Mouse (Mus musculus) ES-Bruce4 (cell line): Measurements from ENCODE around the gene Prps1l1.

Experiments
- CTCF ChIP-seq: IDR thresholded peaks from one replicate; pipeline ENCODE4 v1.8.1; 2011; ENCODE audit warnings: low read depth, low read length
- EP300 ChIP-seq: IDR thresholded peaks from 2 replicates; pipeline ENCODE4 v1.6.1; 2011; ENCODE audit warnings: low read depth, low read length; ENCODE audit not compliant: insufficient read depth
- POLR2A ChIP-seq: IDR thresholded peaks from one replicate; pipeline ENCODE4 v1.8.1; 2011; ENCODE audit warnings: low read length; ENCODE audit not compliant: insufficient read depth

- no peak for TF ChIP-seq POLR2A
- no peak for TF ChIP-seq CTCF
- TF ChIP-seq EP300, result no peak
Measured at GRCm38 (mm10) chr12:35013950-35014349, 29.4 kb downstream of the Prps1l1 start.
